Mouse (Mus musculus): Measurements from ENCODE around the gene Khnyn. TPM values are rescaled to one million over a fixed set of nuclear protein-coding genes. Genes with fewer than 3 reads are reported as not detected.

The Khnyn gene
- 29.8 and 30.9 TPM in 2 replicates for polyA plus RNA-seq (2011; ENCODE audit: insufficient read depth, insufficient read length, low read depth, missing spikeins)

DNA sequence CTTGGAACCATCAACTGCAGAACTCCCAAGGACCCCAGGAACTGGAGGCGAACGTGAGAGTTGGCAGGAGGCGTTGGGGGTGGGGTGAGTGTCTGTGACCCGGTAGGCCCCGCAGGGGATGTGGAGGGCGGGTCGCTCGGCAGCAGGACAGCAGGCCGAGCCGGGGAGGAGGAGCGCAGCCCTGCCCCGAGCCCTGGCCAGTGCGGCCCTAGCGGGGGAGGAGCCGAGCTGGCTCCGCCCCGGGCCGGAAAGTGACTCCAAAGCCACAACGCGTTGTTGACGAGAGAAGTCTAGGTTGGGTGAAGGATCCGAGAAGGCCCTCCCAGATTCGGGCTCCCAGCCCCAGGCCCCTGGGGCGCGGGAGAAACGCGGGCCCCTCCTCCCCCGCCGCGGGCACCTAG is at the start of gene Khnyn:
TSS of gene Khnyn (plus strand) at position 235 of the 401 bp plus-strand sequence.
- Histone ChIP-seq H3K9me3 (replicated peaks; ENCODE audit: control insufficient read depth, insufficient read depth, low read length, poor library complexity, severe bottlenecking) (no peaks in the 10 kb centered on the region), H3K4me1 (ENCODE audit: control insufficient read depth, insufficient read depth, low read length) (peaks cover 18% of the 10 kb centered on the region), H3K36me3 (ENCODE audit: control insufficient read depth, insufficient read depth, low read length, poor library complexity, severe bottlenecking) (peaks cover 5% of the 10 kb centered on the region), H3K9ac (ENCODE audit: low read depth, poor library complexity, severe bottlenecking) (peak within 1 kb of the TSS; percentile 73), H3K27me3 (ENCODE audit: control insufficient read depth, insufficient read depth, low read length, poor library complexity, severe bottlenecking) (no peaks in the 10 kb centered on the region), H3K4me3 (ENCODE audit: low read depth, low read length) (peak within 1 kb of the TSS; percentile 79), H3K27ac (ENCODE audit: insufficient read depth, low read length) (peak within 1 kb of the TSS; percentile 34)
- TF ChIP-seq EP300 (IDR thresholded peaks at IDR 0.05; ENCODE audit: insufficient read depth, low read depth, low read length) (peak; percentile 87), POLR2A (IDR thresholded peaks at IDR 0.05; ENCODE audit: insufficient read depth, low read length) (peak; percentile 17), CTCF (IDR thresholded peaks at IDR 0.05; ENCODE audit: low read depth, low read length) (no peak)

DNA sequence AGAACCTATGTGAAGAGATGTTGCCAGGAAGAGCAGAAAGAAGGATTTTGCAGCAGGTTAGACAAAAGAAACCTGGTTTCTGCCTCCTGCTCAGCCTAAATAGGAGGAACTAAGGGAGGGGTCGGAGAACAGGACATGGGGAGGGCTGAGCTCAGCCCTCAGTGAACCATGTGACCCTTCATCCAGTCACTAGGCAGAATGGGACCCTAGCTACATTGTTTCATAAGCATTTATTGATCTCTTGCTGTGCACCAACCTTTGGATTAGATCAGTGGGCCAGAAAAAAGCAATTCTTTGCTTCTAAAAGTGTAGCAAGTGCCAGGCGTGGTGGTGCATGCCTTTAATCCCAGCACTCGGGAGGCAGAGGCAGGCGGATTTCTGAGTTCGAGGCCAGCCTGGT is 46.4 kb upstream of the Khnyn start:
- H3K27me3 ChIP-seq (ENCODE audit: control insufficient read depth, insufficient read depth, low read length, poor library complexity, severe bottlenecking): no peaks in the 10 kb centered on the region
- no peaks in the 10 kb centered on the region for H3K9me3 ChIP-seq (replicated peaks; ENCODE audit: control insufficient read depth, insufficient read depth, low read length, poor library complexity, severe bottlenecking)
- no peak overlapping the region for H3K4me3 ChIP-seq (ENCODE audit: low read depth, low read length)
- no peak overlapping the region for H3K27ac ChIP-seq (ENCODE audit: insufficient read depth, low read length)
- TF ChIP-seq CTCF (IDR thresholded peaks at IDR 0.05; ENCODE audit: low read depth, low read length): no peak
- no peak for TF ChIP-seq EP300 (IDR thresholded peaks at IDR 0.05; ENCODE audit: insufficient read depth, low read depth, low read length)
- no peak for TF ChIP-seq POLR2A (IDR thresholded peaks at IDR 0.05; ENCODE audit: insufficient read depth, low read length)
- peaks cover 18% of the 10 kb centered on the region for H3K4me1 ChIP-seq (ENCODE audit: control insufficient read depth, insufficient read depth, low read length)
- H3K36me3 ChIP-seq (ENCODE audit: control insufficient read depth, insufficient read depth, low read length, poor library complexity, severe bottlenecking): no peaks in the 10 kb centered on the region
- no peak overlapping the region for H3K9ac ChIP-seq (ENCODE audit: low read depth, poor library complexity, severe bottlenecking)

DNA sequence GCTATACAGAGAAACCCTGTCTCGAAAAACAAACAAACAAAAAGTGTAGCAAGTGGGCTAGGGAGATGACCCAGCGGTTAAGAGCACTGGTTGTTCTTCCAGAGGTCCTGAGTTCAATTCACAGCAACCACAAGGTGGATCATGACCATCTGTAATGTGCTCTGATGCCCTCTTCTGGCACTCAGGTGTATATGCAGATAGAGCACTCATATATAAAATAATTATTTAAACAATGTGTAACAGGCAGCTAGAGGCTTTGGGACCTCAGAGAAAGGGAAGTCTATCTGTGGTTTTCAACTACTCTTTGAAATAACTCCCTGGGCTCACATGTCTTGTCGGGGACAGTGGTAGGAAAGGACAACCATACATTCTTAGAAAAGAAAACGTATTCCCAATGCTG is 46.0 kb upstream of the Khnyn start:
- Histone ChIP-seq H3K27ac (ENCODE audit: insufficient read depth, low read length) (no peak overlapping the region), H3K9ac (ENCODE audit: low read depth, poor library complexity, severe bottlenecking) (no peak overlapping the region), H3K4me1 (ENCODE audit: control insufficient read depth, insufficient read depth, low read length) (peaks cover 14% of the 10 kb centered on the region), H3K36me3 (ENCODE audit: control insufficient read depth, insufficient read depth, low read length, poor library complexity, severe bottlenecking) (no peaks in the 10 kb centered on the region), H3K9me3 (replicated peaks; ENCODE audit: control insufficient read depth, insufficient read depth, low read length, poor library complexity, severe bottlenecking) (no peaks in the 10 kb centered on the region), H3K27me3 (ENCODE audit: control insufficient read depth, insufficient read depth, low read length, poor library complexity, severe bottlenecking) (no peaks in the 10 kb centered on the region), H3K4me3 (ENCODE audit: low read depth, low read length) (no peak overlapping the region)
- no peak for TF ChIP-seq CTCF (IDR thresholded peaks at IDR 0.05; ENCODE audit: low read depth, low read length)
- TF ChIP-seq POLR2A (IDR thresholded peaks at IDR 0.05; ENCODE audit: insufficient read depth, low read length): no peak
- no peak for TF ChIP-seq EP300 (IDR thresholded peaks at IDR 0.05; ENCODE audit: insufficient read depth, low read depth, low read length)

DNA sequence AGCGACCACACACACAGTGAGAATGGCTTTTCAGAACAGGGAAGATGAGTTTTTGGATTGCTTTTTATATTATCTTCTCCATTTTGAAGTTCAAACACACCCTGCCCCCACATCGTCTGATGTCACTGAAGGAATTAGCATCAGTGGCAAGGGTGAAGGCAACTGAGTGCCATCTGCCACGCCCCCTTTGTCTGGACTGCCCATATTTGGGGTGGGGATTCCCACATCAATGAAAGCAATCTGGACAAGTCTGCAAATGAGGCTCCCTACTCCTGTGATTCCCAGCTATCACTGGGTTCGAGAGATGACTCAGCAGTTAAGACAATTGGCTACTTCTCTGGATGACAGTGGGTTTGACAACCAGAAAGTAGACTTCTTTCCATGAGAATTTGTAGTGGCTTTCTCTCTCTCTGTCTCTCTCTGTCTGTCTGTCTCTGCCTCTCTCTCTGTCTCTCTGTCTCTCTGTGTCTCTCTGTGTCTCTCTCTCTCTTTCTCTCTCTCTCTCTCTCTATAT is 43.8 kb upstream of the Khnyn start:
- Histone ChIP-seq H3K9me3 (replicated peaks; ENCODE audit: control insufficient read depth, insufficient read depth, low read length, poor library complexity, severe bottlenecking) (no peaks in the 10 kb centered on the region), H3K4me3 (ENCODE audit: low read depth, low read length) (no peak overlapping the region), H3K36me3 (ENCODE audit: control insufficient read depth, insufficient read depth, low read length, poor library complexity, severe bottlenecking) (no peaks in the 10 kb centered on the region), H3K4me1 (ENCODE audit: control insufficient read depth, insufficient read depth, low read length) (peaks cover 4% of the 10 kb centered on the region), H3K27ac (ENCODE audit: insufficient read depth, low read length) (peak overlapping the region; percentile 58), H3K9ac (ENCODE audit: low read depth, poor library complexity, severe bottlenecking) (no peak overlapping the region), H3K27me3 (ENCODE audit: control insufficient read depth, insufficient read depth, low read length, poor library complexity, severe bottlenecking) (no peaks in the 10 kb centered on the region)
- TF ChIP-seq EP300 (IDR thresholded peaks at IDR 0.05; ENCODE audit: insufficient read depth, low read depth, low read length) (no peak), POLR2A (IDR thresholded peaks at IDR 0.05; ENCODE audit: insufficient read depth, low read length) (no peak), CTCF (IDR thresholded peaks at IDR 0.05; ENCODE audit: low read depth, low read length) (no peak)

DNA sequence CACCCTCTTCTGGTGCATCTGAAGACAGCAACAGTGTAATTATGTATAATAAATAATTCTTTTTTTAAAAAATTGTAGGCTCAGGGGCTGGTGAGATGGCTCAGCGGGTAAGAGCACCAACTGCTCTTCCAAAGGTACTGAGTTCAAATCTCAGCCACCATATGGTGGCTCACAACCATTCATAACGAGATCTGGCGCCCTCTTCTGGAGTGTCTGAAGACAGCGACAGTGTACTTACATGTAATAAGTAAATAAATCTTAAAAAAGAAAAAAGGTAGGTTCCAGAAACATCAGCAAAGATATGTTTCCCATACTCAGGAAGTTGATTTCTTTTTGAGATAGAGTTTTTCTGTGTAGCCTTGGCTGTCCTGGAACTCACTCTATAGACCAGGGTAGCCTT is 42.0 kb upstream of the Khnyn start:
- no peaks in the 10 kb centered on the region for H3K27me3 ChIP-seq (ENCODE audit: control insufficient read depth, insufficient read depth, low read length, poor library complexity, severe bottlenecking)
- H3K9ac ChIP-seq (ENCODE audit: low read depth, poor library complexity, severe bottlenecking): no peak overlapping the region
- TF ChIP-seq EP300 (IDR thresholded peaks at IDR 0.05; ENCODE audit: insufficient read depth, low read depth, low read length) (no peak), POLR2A (IDR thresholded peaks at IDR 0.05; ENCODE audit: insufficient read depth, low read length) (no peak), CTCF (IDR thresholded peaks at IDR 0.05; ENCODE audit: low read depth, low read length) (no peak)
- H3K9me3 ChIP-seq (replicated peaks; ENCODE audit: control insufficient read depth, insufficient read depth, low read length, poor library complexity, severe bottlenecking): no peaks in the 10 kb centered on the region
- no peak overlapping the region for H3K4me3 ChIP-seq (ENCODE audit: low read depth, low read length)
- no peaks in the 10 kb centered on the region for H3K36me3 ChIP-seq (ENCODE audit: control insufficient read depth, insufficient read depth, low read length, poor library complexity, severe bottlenecking)
- H3K4me1 ChIP-seq (ENCODE audit: control insufficient read depth, insufficient read depth, low read length): peaks cover 7% of the 10 kb centered on the region
- no peak overlapping the region for H3K27ac ChIP-seq (ENCODE audit: insufficient read depth, low read length)

DNA sequence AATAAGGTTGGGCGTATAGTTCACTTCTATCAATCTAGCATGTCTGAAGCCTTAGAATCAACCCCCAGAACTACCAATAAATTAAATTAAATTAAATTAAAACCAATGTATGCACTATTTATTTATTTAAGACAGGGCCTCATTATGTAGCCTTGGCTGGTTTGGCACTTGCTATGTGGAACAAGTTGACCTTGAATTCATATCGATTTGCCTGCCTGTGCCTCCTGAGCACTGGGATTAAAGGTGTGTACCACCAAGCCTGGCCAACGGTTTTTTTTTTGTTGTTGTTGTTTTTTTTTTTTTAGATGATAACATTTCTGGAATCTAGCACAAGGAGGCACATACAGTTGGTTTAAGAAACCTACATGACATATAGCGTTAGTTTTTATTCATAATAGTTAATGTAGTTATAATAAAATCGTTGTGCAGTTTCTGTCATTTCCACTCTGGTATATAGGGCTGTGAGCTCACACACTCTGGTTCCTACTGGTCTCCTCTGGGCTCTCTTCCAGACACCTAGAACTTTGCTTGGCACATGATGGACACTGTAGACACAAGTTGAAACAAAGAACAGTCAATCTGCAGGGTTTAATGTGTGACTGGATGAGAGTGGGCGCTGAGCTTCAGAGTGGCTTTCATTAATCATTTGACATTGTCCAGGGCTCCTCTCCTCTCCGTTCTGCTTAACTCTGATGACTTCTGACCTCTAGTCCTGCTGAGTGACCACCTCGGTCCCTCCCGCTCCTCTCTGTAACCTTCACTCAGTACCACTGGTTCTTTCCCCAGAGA is 39.0 kb upstream of the Khnyn start:
- no peaks in the 10 kb centered on the region for H3K9me3 ChIP-seq (replicated peaks; ENCODE audit: control insufficient read depth, insufficient read depth, low read length, poor library complexity, severe bottlenecking)
- H3K27me3 ChIP-seq (ENCODE audit: control insufficient read depth, insufficient read depth, low read length, poor library complexity, severe bottlenecking): no peaks in the 10 kb centered on the region
- TF ChIP-seq EP300 (IDR thresholded peaks at IDR 0.05; ENCODE audit: insufficient read depth, low read depth, low read length) (no peak), CTCF (IDR thresholded peaks at IDR 0.05; ENCODE audit: low read depth, low read length) (no peak), POLR2A (IDR thresholded peaks at IDR 0.05; ENCODE audit: insufficient read depth, low read length) (no peak)
- H3K4me3 ChIP-seq (ENCODE audit: low read depth, low read length): no peak overlapping the region
- H3K4me1 ChIP-seq (ENCODE audit: control insufficient read depth, insufficient read depth, low read length): peaks cover 4% of the 10 kb centered on the region
- H3K36me3 ChIP-seq (ENCODE audit: control insufficient read depth, insufficient read depth, low read length, poor library complexity, severe bottlenecking): no peaks in the 10 kb centered on the region
- no peak overlapping the region for H3K27ac ChIP-seq (ENCODE audit: insufficient read depth, low read length)
- no peak overlapping the region for H3K9ac ChIP-seq (ENCODE audit: low read depth, poor library complexity, severe bottlenecking)

All from ES-Bruce4 (cell line).